Mouse (Mus musculus) heart, embryonic 16.5 days (tissue): ENCODE results near the gene Ap2b1. TPM values are rescaled to one million over a fixed set of nuclear protein-coding genes. Genes with fewer than 3 reads are reported as not detected.

Experiments
- ATAC-seq: fragments of 200-750 bp; cut with Nextera tagmentation; replicated peaks from 2 replicates; pipeline ENCODE4 v1.8.0; 2017; ENCODE audit warnings: moderate number of reproducible peaks; ENCODE audit not compliant: insufficient read depth, low FRiP score; ENCODE audit errors: extremely low read depth
- H3K27ac ChIP-seq: fragments of 300-500 bp; sonication (generic); 2 replicates; pipeline ENCODE4 v1.5.1; 2014; ENCODE audit warnings: mild to moderate bottlenecking, low read length, control low read depth, moderate library complexity
- H3K27me3 ChIP-seq: fragments of 300-500 bp; sonication (generic); 2 replicates; pipeline ENCODE4 v1.6.1; 2014; ENCODE audit warnings: low read length, mixed read lengths; ENCODE audit not compliant: control insufficient read depth, insufficient read depth
- H3K36me3 ChIP-seq: fragments of 300-500 bp; sonication (generic); 2 replicates; pipeline ENCODE4 v1.6.1; 2014; ENCODE audit not compliant: control insufficient read depth, insufficient read depth
- H3K4me1 ChIP-seq: fragments of 300-500 bp; sonication (generic); 2 replicates; pipeline ENCODE4 v1.6.1; 2014; ENCODE audit warnings: low read length, mixed read lengths; ENCODE audit not compliant: control insufficient read depth, insufficient read depth
- H3K4me2 ChIP-seq: fragments of 300-500 bp; sonication (generic); 2 replicates; pipeline ENCODE4 v1.6.1; 2014; ENCODE audit warnings: low read depth, mild to moderate bottlenecking, control low read depth, low read length
- H3K4me3 ChIP-seq: fragments of 300-500 bp; sonication (generic); 2 replicates; pipeline ENCODE4 v1.5.1; 2014; ENCODE audit warnings: mild to moderate bottlenecking, control low read depth, low read length
- H3K9ac ChIP-seq: fragments of 300-500 bp; sonication (generic); 2 replicates; pipeline ENCODE4 v1.6.1; 2014; ENCODE audit warnings: low read length, control low read depth
- H3K9me3 ChIP-seq: fragments of 300-500 bp; sonication (generic); replicated peaks from 2 replicates; pipeline ENCODE4 v1.6.1; 2016; ENCODE audit warnings: low read length; ENCODE audit not compliant: control insufficient read depth
- WGBS: fragments of 180-500 bp; shearing (Covaris S2); extraction: QIAGEN DNeasy Blood & Tissue Kit; methylation state at CpG from one replicate; pipeline ENCODE4 v1.1.7; 2014; 5-methylcytosine and 5-hydroxymethylcytosine counted together
- polyA plus RNA-seq: library from polyadenylated mRNA; unstranded; fragments of >200 nt; fragmentation: Nextera tagmentation; extraction: Ambion mirVana; gene quantifications from 2 replicates; pipeline ENCODE4 v1.2.1, GENCODE M21; 2015

Ap2b1 gene
- polyA plus RNA-seq, 1 experiment from 2014 or later = 38.3 TPM

DNA sequence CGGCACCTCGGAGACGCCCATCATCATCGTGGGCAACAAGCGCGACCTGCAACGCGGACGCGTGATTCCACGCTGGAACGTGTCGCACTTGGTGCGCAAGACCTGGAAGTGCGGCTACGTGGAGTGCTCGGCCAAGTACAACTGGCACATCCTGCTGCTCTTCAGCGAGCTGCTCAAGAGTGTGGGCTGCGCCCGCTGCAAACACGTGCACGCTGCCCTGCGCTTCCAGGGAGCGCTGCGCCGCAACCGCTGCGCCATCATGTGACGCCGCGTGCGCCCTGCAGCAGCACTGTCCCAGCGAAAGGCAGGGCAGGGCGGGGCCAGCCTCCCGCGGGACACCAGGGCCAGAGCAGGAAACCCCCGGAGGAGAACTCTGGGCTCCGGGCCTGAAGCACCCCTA, 119.7 kb downstream of the Ap2b1 start:
- Histone ChIP-seq H3K27me3 (peaks cover 31% of the 10 kb centered on the region), H3K9me3 (no peaks in the 10 kb centered on the region), H3K4me1 (peaks cover 3% of the 10 kb centered on the region; the same call in 1 of the 2 replicates), H3K9ac (no peak overlapping the region), H3K36me3 (no peaks in the 10 kb centered on the region), H3K27ac (no peak overlapping the region), H3K4me3 (no peak overlapping the region), H3K4me2 (peak overlapping the region; percentile 5; the same call in 1 of the 2 replicates)
- WGBS = 8% methylated on average over 38 of the region's 38 CpGs
- peak; percentile 58 for ATAC-seq

DNA sequence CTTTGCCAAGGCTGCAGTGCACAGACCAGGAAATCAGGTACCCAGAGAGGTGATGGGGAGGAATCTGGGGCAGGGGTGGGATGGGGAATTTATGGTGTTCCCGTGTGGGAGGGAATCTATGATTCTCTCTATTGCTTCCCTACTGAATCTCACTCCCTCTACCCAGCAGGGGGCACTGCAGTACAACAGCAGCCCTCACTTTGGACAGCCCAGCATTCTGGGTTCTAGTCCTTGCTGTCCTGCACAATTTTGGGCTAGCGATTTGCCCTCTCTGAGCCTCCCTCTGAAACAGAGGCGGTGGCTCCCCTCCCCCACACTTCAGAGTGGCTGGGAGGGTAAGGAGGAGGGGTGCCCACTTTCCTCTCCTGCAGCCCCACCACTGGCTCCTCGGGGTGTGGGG, 121.5 kb downstream of the Ap2b1 start:
- Histone ChIP-seq H3K9me3 (no peaks in the 10 kb centered on the region), H3K27me3 (peaks cover 36% of the 10 kb centered on the region), H3K4me2 (no peak overlapping the region), H3K4me3 (no peak overlapping the region), H3K4me1 (peaks cover 3% of the 10 kb centered on the region; the same call in 1 of the 2 replicates), H3K27ac (no peak overlapping the region), H3K36me3 (no peaks in the 10 kb centered on the region), H3K9ac (no peak overlapping the region)
- ATAC-seq = no peak
- 51% methylated on average over 4 of the region's 4 CpGs for WGBS

DNA sequence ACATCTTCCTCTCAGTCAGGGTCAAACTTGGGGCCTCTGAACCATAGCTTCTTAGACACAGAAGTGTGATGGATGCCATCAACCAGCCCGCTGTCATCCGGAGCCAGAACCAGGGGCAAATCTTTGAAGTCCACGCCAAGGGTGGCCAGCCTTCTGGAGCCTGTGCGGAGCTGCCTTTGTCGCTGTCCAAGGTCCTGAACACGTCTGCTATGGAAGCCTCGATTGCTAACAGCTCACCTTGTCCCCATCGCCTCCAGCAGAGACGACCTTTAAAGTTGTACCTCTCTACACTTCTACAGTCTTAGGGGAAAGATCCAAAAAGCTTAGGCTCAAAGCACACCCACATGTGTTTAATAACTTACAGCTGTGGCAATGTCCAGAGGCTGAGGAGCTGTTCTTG, 122.5 kb downstream of the Ap2b1 start:
- H3K27me3 ChIP-seq = peaks cover 36% of the 10 kb centered on the region
- H3K4me2 ChIP-seq = no peak overlapping the region
- 3% methylated on average over 9 of the region's 9 CpGs for WGBS
- no peak overlapping the region for H3K27ac ChIP-seq
- H3K9me3 ChIP-seq = no peaks in the 10 kb centered on the region
- no peak for ATAC-seq
- no peak overlapping the region for H3K9ac ChIP-seq
- no peak overlapping the region for H3K4me3 ChIP-seq
- H3K36me3 ChIP-seq = no peaks in the 10 kb centered on the region
- peaks cover 3% of the 10 kb centered on the region; the same call in 1 of the 2 replicates for H3K4me1 ChIP-seq

DNA sequence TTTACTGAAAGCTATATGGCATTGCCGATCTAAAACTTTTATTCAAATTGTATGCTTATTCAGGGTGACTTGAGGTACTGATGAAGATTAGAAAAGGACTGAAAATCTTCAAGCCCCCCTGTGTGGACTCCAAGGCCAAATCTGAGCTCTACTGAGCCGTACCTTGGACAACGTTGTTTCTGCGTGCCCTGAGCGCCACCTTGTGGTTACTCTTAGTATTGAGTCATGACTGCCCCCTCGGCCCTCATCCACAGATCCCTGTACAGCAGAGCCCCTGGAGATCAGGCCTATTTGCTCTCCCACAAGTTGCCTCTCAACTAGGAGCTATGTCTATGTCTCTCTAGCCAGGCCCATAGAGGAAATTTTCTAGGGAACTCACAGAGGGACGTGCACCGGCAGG, 125.9 kb downstream of the Ap2b1 start:
- WGBS = 7% methylated on average over 8 of the region's 8 CpGs
- ATAC-seq = no peak
- H3K36me3 ChIP-seq = no peaks in the 10 kb centered on the region

DNA sequence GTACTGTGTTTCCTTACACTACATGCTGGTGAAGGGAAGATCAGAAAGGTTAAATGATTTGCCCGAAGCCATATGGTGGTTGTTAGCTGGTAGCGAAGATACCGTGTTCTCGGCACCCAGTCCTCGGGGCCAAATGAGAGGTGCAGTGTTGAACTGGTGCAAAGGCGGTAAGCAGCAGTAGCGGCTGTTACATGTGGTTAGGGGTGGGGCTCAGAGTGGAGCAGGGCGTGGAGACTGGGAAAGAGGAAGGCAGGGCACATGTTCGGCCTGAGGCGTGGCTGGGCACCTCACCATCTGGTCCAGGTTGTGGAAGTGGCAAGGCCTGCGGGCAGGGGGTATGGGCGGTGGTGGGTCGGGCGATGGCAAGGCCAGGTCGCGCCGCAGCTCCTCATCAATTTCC, 128.1 kb downstream of the Ap2b1 start:
- Histone ChIP-seq H3K27ac (no peak overlapping the region), H3K4me3 (peak overlapping the region; percentile 1), H3K9ac (no peak overlapping the region), H3K4me1 (peaks cover 11% of the 10 kb centered on the region), H3K4me2 (peak overlapping the region; percentile 23), H3K36me3 (no peaks in the 10 kb centered on the region), H3K9me3 (no peaks in the 10 kb centered on the region), H3K27me3 (peaks cover 14% of the 10 kb centered on the region; the same call in 1 of the 2 replicates)
- 23% methylated on average over 17 of the region's 17 CpGs for WGBS
- ATAC-seq = 0 out of 2 replicates have a peak, but pooled peaks have one; percentile 5

More for the DNA sequence above, 125.9 kb downstream of the Ap2b1 start:
- no peak overlapping the region for H3K9ac ChIP-seq
- H3K4me3 ChIP-seq = no peak overlapping the region
- no peak overlapping the region for H3K27ac ChIP-seq
- peaks cover 31% of the 10 kb centered on the region for H3K27me3 ChIP-seq
- no peak overlapping the region for H3K4me2 ChIP-seq
- H3K4me1 ChIP-seq = no peaks in the 10 kb centered on the region
- H3K9me3 ChIP-seq = no peaks in the 10 kb centered on the region

GRCm38 (mm10) chr11:83429355-83429754, 130.5 kb downstream of the Ap2b1 start, which contains the start of gene Gas2l2:
Gene Gas2l2 (minus strand): TSS chr11:83429455.
- Histone ChIP-seq H3K36me3 (no peaks in the 10 kb centered on the region), H3K4me1 (peaks cover 17% of the 10 kb centered on the region), H3K4me2 (peak within 1 kb of the TSS; percentile 6; the same call in 1 of the 2 replicates), H3K27ac (no peak within 1 kb of the TSS), H3K9ac (no peak within 1 kb of the TSS), H3K4me3 (no peak within 1 kb of the TSS), H3K27me3 (peaks cover 7% of the 10 kb centered on the region; the same call in 1 of the 2 replicates), H3K9me3 (no peaks in the 10 kb centered on the region)
- 51% methylated on average over 5 of the region's 5 CpGs for WGBS
- ATAC-seq = no peak

DNA sequence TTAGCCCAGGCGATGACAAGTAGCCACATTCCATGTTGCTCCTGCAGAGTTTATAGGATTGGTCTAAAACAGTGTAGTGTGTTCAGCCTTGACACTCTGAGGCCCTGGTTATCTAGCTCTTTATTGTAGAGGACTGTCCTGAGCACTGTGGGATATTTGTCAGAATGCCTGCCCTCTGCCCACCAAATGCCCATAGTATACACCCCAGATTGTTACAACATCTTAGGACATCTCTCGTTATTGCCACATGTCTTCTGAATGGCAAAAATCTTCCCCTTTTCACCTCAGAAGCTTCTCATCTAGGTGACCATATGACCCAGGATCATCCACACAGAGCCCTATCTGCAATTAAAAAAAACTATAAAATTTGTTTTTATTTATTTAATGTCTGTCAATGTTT, 133.7 kb downstream of the Ap2b1 start:
- no peaks in the 10 kb centered on the region for H3K9me3 ChIP-seq
- H3K4me1 ChIP-seq = peaks cover 17% of the 10 kb centered on the region
- H3K27me3 ChIP-seq = peaks cover 3% of the 10 kb centered on the region
- H3K4me2 ChIP-seq = no peak overlapping the region
- no peak overlapping the region for H3K9ac ChIP-seq
- ATAC-seq = no peak; the same call in 1 of the 2 replicates
- H3K4me3 ChIP-seq = no peak overlapping the region
- WGBS = 53% methylated on average over 2 of the region's 2 CpGs
- no peaks in the 10 kb centered on the region for H3K36me3 ChIP-seq
- no peak overlapping the region for H3K27ac ChIP-seq

- Histone ChIP-seq H3K27me3 (peaks cover 9% of the 10 kb centered on the region), H3K4me3 (no peak within 1 kb of the TSS), H3K4me2 (no peak within 1 kb of the TSS), H3K36me3 (no peaks in the 10 kb centered on the region), H3K4me1 (peaks cover 17% of the 10 kb centered on the region), H3K9me3 (no peaks in the 10 kb centered on the region), H3K9ac (no peak within 1 kb of the TSS), H3K27ac (no peak within 1 kb of the TSS)
- no peak for ATAC-seq
- WGBS = 91% methylated on average over 1 of the region's 1 CpGs
Measured at GRCm38 (mm10) chr11:83437377-83437776, 138.6 kb downstream of the Ap2b1 start, which contains the start of gene 1700020L24Rik. Gene 1700020L24Rik (plus strand): TSS chr11:83437677.

- H3K27ac ChIP-seq = no peak overlapping the region
- H3K9me3 ChIP-seq = no peaks in the 10 kb centered on the region
- peak overlapping the region; percentile 93 for H3K4me2 ChIP-seq
- H3K4me1 ChIP-seq = peaks cover 28% of the 10 kb centered on the region
- WGBS = 30% methylated on average over 11 of the region's 11 CpGs
- H3K9ac ChIP-seq = peak overlapping the region; percentile 74; the same call in 1 of the 2 replicates
- peaks cover 26% of the 10 kb centered on the region for H3K27me3 ChIP-seq
- H3K36me3 ChIP-seq = no peaks in the 10 kb centered on the region
- ATAC-seq = no peak
- peak overlapping the region; percentile 76 for H3K4me3 ChIP-seq
Measured at GRCm38 (mm10) chr11:83439426-83440060, 140.7 kb downstream of the Ap2b1 start.
